Mouse (Mus musculus) G1E (cell line): ENCODE results near the gene Slc38a2.

Experiments
- CTCF ChIP-seq: IDR thresholded peaks from 2 replicates; pipeline ENCODE4 v1.5.1; 2012; ENCODE audit warnings: low read depth, low read length, inconsistent platforms, mixed read lengths
- GATA1 ChIP-seq: IDR thresholded peaks from 2 replicates; pipeline ENCODE4 v1.6.1; 2012; ENCODE audit warnings: borderline replicate concordance, low read length, inconsistent platforms, mixed read lengths
- TAL1 ChIP-seq: conservative IDR thresholded peaks from 2 replicates; pipeline ENCODE4 v1.6.1; 2012; ENCODE audit warnings: low read depth, low read length, inconsistent platforms, mixed read lengths

DNA sequence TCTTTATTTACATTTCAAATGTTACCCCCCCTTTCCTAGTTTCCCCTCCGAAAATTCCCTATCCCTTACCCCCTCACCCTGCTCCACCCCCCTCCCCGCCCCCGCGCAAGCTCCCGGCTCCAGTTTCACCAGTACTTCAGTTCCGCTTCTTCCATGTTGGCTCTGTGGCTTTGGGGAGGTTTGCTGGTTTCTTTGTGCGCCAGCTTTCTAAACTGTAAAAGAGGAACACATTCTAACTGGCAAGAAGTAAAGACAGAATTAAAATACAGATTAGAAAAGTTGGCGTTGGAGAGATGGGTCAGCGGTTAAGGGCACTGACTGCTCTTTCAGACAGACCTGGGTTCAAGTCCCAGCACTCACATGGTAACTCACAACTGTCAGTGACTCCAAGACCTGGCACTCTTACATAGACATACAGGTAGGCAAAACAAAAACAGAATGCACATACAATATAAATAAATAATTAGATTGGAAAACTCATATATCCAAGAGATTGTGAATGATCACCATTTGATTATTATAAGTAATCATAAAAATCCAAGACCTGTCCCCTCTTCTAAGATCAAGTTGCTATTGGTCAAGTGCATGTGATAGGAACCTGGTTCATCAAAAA lies 15.7 kb upstream of the Slc38a2 start:
- TF ChIP-seq CTCF (no peak), TAL1 (no peak), GATA1 (no peak)
